Mouse (Mus musculus): Measurements from ENCODE around the gene Dapk1.
A peak's percentile ranks its signal among the peaks of the same experiment; 100 is the strongest.

Dapk1 gene

DNA sequence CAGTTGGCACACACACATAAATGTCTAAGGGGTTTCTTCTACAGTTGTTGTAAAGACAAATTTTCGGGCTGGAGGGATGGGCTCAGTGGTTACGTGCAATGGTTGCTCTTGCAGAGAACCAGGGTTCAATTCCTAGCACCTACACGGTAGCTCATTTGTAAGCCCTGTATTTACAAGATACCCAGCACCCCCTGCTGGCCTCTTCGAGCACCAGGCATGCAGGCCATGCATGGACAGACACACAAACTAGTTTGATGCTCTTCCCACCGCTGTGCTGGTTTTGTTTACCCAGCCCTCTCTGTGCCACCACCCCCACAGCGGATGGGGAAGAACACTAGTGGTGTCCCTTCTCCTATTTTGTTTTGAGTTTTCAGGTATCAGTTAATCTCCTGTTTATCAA lies 138.5 kb downstream of the Dapk1 start:
- DNase-seq (ENCODE audit: low spot score) = no peak

DNA sequence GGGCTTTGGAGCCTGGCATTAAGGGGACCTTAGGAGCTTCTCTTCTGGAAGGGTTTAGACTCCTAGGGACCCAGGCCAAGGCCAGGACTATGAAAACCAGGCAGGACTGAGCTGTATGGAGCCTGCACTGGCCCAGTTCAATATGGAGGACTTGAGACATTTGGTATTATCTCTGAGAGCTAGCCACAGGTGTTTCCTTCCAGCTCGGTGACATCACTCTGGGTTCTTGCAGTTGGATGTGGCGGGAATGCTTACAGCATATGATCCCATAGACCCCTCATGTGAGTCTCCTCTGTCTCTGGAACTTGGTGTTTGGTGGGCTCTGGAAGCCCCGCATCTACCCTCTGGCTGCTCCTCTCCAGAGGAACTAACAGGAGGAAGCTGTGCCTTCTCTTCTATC lies 140.9 kb downstream of the Dapk1 start:
- no peak for DNase-seq (ENCODE audit: low spot score)

DNA sequence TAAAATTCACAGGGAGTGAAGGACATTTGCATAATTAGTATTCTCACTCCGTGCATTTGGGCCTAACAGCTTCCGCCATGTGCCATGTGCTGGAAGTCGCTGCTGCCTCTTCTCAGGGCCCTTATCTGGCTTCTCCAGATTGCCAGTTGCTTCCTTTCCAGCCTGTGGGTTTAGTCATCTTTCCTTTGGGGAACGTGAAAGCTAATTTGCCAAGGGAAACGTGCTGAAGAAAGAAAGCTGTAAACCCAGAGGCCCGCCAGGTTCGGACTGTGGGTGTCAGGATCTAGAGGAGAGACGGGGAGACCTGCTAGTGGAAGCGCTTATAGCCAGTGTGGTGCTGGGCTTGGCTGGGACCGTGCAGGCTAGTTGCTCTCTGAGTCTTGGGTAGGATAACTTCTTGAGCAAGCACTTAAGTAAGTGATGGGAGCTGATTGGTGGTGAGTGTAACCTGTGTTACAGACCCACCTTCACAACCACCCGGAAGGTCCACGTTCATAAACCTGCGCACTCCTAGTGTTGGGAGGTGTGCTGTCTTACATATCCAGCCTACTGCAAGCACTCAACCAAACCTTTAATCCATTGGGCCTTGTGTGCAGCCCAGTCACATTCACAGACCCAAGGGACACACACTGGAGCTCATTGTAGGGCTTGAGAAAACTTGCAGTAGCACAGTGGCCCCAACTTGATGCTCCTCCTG lies 141.8 kb downstream of the Dapk1 start:
- DNase-seq (ENCODE audit: low spot score) = no peak

DNA sequence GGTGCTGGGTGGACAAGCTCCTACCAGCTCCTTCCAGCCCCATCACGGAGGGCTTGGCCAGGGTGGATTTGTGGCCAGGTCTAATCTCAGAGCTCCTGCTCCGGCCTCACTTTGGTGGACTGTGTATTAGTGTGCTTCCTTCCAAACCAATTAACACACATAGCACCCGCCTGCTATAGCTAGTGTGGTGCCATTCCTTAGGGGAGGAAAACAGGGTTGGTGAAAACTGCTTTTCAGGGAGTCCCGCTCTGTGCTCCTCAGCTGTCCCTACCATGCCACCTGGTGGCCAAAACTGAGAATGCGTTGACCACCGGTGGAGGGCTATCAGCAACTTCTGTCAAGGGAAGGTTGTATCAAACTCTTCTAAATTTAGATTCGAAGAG lies 142.3 kb downstream of the Dapk1 start:
- DNase-seq (ENCODE audit: low spot score) = peak; percentile 44

DNA sequence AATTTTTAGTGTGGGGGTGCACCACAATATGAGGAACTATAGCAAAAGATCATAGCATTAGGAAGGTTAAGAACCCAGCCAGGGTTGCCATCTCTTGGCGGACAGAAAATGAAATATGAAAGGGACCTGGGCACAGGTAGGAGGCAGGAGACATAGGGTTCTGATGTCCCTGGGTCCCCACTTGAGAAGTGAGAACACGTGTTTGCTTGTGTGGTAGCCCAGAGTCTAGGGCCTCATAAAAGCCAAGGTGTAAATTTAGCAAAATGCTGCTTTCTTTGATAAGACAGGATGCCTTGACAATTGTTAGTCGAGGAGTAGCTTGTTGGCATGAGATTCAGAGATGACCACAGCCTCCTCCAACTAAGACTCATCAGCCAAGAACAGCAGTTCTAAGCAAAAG lies 143.0 kb downstream of the Dapk1 start:
- DNase-seq (ENCODE audit: low spot score) = no peak

DNA sequence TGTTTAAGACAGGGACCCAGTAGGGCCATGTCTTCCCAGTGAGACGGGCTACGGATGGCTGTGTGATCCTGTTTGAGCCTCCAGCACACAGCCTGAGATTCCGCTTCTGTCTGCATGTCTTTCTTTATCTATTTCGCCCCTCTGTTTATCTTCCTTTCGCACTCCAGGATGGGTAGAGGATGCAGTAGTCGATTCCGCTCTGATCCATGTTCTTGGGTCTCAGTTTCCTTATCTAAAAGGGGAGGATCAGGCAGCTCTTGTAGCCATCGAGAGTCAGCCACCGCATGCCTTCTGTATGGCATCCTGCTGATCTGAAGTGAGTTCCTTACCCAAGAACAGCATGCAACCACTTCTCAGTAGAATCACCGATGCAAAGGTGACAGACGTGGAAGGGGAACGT lies 143.6 kb downstream of the Dapk1 start:
- DNase-seq (ENCODE audit: low spot score) = no peak

DNA sequence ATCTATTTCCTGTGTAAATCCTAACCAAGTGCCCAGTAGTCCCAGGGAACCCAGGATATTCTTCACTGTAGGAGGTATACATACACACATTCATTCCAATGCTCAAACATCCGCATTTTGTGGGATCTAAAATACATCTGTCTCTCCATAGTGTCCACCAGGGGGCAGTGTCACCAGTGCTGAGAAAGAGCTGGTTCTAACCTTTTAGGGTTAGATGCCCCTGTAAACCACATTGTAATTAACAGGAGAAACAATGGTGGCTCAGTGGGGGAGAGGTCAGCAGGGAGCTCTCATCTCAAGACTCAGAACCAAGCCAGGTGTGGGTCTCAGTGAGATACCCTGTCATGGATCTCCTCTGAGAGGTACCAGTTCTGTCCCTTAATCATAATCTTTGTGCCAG lies 144.5 kb downstream of the Dapk1 start:
- no peak for DNase-seq (ENCODE audit: low spot score)

DNA sequence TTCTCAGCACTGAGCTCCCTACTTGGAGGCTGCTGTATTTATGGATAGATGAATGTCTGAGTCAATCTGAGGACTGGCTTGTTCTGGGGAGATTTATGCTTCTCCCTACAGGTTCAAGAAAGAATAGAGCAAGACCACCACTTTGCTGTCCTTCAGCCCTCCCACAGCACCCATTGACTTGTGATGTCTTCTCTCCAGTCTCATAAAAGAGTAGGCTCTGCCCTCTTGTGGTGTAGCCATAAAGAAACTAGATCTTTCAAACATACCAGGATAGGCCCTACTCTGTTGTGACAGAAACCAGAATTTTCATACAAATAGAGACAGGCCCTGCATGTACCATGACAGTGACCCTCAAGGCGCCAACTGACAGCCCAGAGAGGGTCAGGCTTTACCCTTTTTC lies 145.5 kb downstream of the Dapk1 start:
- DNase-seq (ENCODE audit: low spot score) = no peak

DNA sequence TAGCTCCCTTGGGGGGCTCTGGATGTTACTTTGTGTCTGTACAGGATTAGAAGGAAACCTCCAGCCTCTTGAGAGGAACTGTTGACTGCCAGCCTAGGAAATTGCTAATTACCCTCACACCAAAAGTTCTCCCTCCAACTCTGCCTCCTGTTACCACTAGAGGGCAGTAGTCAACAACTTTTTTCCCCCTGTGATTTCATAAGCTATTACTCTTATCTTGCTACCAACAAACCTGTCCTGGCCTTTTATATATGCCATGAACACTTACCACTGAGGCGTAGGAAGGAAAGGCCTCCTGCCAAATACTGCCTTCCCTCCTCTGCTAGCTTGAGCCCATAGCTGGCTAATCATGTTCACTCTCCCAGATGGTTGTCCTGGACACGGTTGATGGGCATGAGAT lies 146.8 kb downstream of the Dapk1 start:
- DNase-seq (ENCODE audit: low spot score) = no peak

DNA sequence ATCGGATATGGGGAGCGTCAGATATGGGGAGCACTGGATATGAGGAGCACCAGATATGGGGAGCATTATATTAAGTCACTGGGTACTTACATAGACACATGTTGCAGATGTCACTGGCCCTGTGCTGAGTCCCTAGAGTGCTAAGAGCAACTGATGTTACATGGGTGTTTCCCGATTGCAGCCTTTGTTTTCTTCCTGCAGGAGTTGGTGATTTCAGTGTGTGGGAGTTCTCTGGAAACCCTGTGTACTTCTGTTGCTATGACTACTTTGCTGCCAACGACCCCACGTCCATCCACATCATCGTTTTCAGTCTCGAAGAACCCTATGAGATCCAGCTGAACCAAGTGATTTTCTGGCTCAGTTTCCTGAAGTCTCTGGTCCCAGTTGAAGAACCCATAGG lies 149.2 kb downstream of the Dapk1 start:
- DNase-seq (ENCODE audit: low spot score) = no peak

DNA sequence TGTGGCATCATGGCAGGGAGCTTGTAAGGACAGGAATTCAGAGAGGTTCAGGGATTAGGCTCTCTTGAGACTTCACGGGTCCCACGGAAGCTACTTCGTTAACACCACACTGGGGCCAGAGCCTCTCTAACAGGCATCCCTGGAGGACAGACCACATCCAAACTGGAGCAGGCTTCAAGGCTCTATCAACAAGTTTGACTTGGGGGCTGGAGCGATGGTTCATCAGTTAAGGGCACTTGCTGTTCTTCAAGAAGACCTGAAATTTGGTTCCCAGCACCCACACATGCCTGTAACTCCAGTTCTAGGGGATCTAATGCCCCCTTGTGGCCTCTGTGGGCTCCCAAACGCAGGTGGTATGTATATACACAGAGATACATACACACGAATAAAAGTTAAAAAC lies 151.5 kb downstream of the Dapk1 start:
- DNase-seq (ENCODE audit: low spot score) = no peak

DNA sequence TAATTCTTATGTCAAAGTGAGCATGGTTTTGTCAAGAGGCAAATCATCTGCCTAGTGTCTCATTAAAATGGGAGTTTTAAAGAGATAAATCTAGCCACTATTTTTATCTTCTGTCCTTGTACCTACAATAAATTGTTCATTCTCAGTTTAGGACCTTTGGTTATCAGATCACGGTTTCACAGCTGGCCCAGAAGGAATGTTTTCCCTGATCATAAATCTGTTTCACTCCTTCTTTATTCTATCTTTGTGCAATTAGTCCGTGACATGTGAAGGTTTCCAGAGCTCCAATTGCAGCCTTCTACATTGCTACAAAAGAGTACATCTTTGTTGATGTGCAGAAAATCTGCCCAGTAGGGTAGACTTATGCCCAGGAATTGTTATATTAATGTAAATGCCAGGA lies 153.5 kb downstream of the Dapk1 start:
- no peak for DNase-seq (ENCODE audit: low spot score)

DNA sequence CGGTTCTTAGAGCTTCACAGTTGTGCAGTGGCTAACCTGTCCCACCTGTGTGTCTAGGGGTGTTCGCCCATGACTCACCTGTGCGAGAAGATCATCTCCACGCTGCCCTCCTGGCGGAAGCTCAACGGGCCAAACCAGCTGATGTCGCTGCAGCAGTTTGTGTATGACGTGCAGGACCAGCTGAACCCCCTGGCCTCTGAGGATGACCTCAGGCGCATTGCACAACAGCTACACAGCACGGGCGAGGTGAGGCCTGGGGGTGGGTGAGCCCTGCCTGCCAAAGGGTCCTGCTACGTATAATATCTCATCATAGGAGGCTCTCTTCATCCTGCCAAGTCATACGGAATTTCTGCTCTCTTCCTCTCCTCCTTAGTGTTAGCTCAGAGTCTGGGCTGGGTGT lies 155.5 kb downstream of the Dapk1 start:
- no peak for DNase-seq (ENCODE audit: low spot score)

DNA sequence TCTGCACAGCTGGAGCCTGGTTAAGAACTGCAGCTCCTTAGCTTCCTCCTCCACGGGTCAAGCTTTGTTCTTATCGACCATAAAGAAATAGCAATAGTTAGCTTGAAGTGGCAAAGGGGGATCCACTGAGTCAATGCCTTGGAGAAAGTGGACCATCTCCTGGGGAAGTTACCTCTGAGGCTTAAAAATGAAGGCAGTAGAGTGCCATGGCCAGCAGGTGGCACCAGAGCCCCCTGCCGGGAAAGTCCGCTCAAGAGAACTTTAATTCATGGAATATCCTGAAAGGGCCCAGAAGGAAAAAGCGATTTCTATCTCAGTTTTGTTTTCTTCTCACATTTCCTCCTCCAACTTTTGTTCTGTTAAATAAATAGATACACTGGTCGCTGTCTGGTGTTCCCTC lies 157.4 kb downstream of the Dapk1 start:
- no peak for DNase-seq (ENCODE audit: low spot score)

DNA sequence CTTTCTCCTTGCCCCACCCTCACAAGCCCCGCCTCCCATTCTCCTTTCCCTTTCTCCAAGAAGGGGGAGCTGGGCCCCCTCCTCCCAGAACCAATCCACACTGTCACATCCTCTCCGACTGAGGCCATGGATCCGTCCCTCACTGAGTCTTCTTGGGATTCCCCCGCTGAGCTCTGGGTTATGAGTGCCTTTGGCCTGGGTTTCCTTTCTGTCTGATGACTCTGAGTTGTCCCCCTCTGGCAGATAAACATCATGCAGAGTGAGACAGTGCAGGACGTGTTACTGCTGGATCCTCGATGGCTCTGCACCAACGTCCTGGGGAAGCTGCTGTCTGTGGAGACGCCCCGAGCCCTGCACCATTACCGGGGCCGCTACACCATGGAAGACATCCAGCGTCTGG lies 158.6 kb downstream of the Dapk1 start:
- no peak for DNase-seq (ENCODE audit: low spot score)

DNA sequence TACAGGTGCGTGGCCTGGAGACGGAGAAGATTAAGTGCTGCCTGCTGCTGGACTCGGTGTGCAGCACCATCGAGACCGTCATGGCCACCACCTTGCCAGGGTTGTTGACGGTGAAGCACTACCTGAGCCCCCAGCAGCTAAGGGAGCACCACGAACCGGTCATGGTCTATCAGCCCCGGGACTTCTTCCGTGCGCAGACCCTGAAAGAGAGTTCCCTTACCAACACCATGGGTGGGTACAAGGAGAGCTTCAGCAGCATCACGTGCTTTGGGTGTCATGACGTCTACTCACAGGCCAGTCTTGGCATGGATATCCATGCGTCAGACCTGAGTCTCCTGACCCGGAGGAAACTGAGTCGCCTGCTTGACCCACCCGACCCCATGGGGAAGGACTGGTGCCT lies 159.4 kb downstream of the Dapk1 start:
- no peak for DNase-seq (ENCODE audit: low spot score)

DNA sequence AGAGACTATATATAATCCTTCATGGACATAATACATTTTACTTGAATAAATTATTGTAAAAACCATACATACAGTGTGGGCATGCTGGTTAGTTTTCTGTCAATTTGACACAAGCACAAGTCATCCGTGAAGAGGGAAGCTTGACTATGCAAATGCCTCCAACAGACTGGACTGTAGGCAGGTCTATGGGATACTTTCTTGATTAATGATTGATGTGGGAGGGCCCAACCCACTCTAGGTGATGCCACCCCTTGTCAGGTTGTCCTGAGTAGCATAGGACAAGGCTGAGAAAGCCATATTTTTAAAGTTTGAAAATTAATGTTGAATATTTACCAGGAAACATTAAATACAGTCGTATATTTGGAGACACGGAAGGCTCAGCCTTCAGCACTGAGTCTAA lies 178.8 kb downstream of the Dapk1 start:
- DNase-seq (ENCODE audit: low spot score) = no peak

DNA sequence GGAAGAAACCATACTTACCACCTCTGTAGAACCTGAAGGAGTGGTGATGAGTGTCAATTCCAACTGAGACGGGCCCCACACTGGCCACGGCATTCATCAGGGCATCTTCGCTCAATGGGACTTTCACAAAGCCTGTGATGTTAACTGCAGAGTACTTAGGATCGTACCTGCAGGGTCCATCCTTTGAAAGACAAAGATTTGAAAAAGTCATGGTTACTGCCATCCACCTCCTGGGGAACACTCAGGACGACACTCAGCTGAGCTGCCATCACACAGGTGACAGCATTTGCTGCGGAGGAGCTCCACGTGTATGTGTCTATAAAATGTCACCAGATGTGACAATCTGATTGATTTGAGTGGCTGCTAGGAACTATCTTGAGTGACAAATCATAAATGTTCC lies 181.6 kb downstream of the Dapk1 start:
- DNase-seq (ENCODE audit: low spot score) = no peak

DNA sequence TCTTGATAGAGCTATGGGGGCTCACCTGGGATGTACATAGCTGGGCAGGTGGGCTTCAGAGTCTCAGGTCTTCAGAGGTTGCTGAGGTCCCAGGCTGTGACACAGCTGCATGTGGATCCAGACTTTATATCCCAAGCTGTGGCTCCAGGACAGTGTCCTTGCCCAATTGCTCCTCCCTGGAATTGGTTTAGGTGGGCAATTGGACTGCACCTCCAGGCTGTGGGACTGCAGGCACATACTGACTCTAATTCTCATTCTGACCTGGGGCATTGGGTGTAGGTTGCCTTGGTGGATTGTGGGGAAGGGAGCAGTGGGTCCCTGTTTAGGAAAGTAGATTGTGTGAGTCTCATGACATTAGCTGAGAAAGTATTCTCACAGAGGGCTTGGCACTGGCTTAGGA lies 184.5 kb downstream of the Dapk1 start, which contains the start of gene BC051665:
TSS of gene BC051665 (minus strand) at position 101 of the 400 bp plus-strand sequence.
- no peak for DNase-seq (ENCODE audit: low spot score)

DNA sequence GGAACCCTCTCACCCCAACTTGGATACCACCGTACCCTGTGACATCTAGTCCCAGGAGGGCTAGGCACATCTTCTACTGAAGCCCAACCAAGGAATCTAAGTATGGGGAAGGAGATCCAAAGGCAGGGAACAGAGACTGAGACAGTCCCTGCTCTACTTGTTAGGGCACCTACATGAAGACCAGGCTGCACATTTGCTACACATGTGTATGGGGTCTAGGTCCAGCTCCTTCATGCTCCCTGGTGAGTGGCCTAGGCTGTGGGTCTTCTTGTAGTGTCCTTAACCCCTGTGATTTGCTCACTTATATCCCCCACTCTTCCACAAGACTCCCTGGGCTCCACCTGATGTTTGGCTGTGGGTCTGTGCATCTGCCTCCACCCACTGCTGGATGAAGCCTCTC lies 187.7 kb downstream of the Dapk1 start:
- DNase-seq (ENCODE audit: low spot score) = no peak

DNA sequence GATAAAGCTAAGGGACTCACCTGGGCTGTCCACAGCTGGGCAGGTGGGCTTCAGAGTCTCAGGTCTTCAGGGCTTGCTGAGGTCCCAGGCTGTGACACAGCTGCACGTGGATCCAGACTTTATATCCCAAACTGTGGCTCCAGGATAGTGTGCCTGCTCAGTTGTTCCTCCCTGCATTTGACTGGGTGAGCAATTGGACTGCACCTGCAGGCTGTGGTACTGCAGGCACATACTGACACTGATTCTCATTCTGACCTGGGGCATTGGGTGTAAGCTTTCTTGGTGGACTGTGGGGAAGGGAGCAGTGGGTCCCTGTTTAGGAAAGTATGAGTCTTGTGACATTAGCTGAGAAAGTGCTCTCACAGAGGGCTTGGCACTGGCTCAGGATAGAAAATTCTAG lies 201.0 kb downstream of the Dapk1 start, which contains the start of gene Ctsll3:
TSS of gene Ctsll3 (minus strand) at position 101 of the 400 bp plus-strand sequence.
- DNase-seq (ENCODE audit: low spot score) = no peak

DNA sequence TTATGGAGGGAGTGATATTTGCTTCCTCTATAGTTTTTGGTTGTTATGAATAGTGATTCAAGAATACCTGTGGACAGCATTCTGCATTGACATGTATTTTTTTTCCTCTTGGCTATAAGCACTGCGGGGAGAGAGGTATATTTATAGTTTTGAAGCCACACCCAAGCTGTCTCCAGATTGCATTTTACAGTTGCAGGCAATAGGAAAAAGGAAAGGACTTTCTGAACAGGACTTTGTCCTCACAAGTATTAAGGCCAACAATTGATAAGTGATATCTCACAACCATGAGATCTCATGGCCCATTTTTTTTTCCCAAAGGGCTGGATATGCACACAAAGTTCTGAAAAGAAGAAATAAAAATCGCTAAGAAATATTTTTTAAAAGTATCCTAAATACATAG lies 207.9 kb downstream of the Dapk1 start:
- no peak for DNase-seq (ENCODE audit: low spot score)

DNA sequence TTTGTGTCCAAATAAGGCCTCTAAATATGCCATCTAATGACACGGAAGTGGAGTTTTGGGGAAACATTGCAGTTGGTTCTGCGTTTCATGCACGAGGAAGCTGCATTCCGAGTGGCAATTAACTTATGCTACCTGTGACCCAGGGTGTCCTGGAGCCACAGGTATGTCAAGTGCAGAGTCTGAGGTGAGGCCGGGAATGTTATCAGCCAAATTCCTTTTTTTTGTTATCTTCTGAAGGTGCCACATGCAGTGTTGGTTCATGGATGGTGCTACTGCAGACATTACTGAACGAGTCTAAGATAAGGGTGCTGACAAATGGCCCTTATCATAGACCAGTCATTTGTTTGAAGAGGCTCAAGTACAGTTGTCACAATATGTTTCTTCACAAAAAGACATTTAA lies 211.0 kb downstream of the Dapk1 start:
- DNase-seq (ENCODE audit: low spot score) = no peak

Measured in ovary, adult 18-20 months (tissue).